Mouse (Mus musculus): ENCODE data around the gene Ablim1.

- TF ChIP-seq CTCF (IDR thresholded peaks at IDR 0.05; ENCODE audit: low read depth, low read length) (no peak), POLR2A (IDR thresholded peaks at IDR 0.05; ENCODE audit: extremely low read depth, insufficient read depth, low read length) (no peak)
These were observed 259.3 kb downstream of the Ablim1 start for GRCm38 (mm10) chr19:57055215-57056120.

Data from liver, adult 2 months (tissue).